Mouse (Mus musculus) brain, embryonic 14.5 days (tissue): ENCODE measurements around the gene Atp1b2. TPM values are rescaled to one million over a fixed set of nuclear protein-coding genes. Genes with fewer than 3 reads are reported as not detected.

Source experiments
- DNase-seq: peaks from one replicate; pipeline ENCODE4 v3.0.0-alpha.2; 2011; ENCODE audit warnings: low read depth
- CTCF ChIP-seq: fragments of 200-500 bp; IDR thresholded peaks from 2 replicates; pipeline ENCODE4 v1.5.1; 2012; ENCODE audit warnings: inconsistent platforms, mild to moderate bottlenecking, moderate library complexity, borderline replicate concordance; ENCODE audit not compliant: insufficient read depth, insufficient read length; ENCODE audit errors: extremely low read depth
- POLR2A ChIP-seq: fragments of 200-500 bp; IDR thresholded peaks from 2 replicates; pipeline ENCODE4 v1.6.1; 2012; ENCODE audit warnings: mild to moderate bottlenecking, inconsistent platforms, borderline replicate concordance; ENCODE audit not compliant: poor library complexity, insufficient read depth, insufficient read length, severe bottlenecking; ENCODE audit errors: extremely low read depth
- polyA plus RNA-seq: library from polyadenylated mRNA; depleted of rRNA; stranded (reverse); fragments of >200 nt; gene quantifications from 2 replicates; pipeline ENCODE4 v1.2.3, GENCODE M21; 2012

Atp1b2 gene
- polyA plus RNA-seq, 1 experiment: 74.7 TPM

- no peak for DNase-seq
- TF ChIP-seq CTCF (no peak), POLR2A (no peak)
Measured at GRCm38 (mm10) chr11:69589207-69589834, 16.4 kb downstream of the Atp1b2 start.

GRCm38 (mm10) chr11:69585718-69586325 lies 19.9 kb downstream of the Atp1b2 start:
- DNase-seq: no peak

GRCm38 (mm10) chr11:69584937-69585336 lies 20.8 kb downstream of the Atp1b2 start:
- no peak for TF ChIP-seq POLR2A
- no peak for TF ChIP-seq CTCF
- DNase-seq: no peak

More at GRCm38 (mm10) chr11:69585718-69586325, 19.9 kb downstream of the Atp1b2 start:
- TF ChIP-seq CTCF (no peak), POLR2A (no peak)

- TF ChIP-seq CTCF: no peak
- DNase-seq: no peak
Measured at GRCm38 (mm10) chr11:69584008-69584407, 21.7 kb downstream of the Atp1b2 start.

GRCm38 (mm10) chr11:69582230-69582805 lies 23.4 kb downstream of the Atp1b2 start:
- no peak for TF ChIP-seq CTCF
- no peak for DNase-seq

- TF ChIP-seq POLR2A (no peak), CTCF (no peak)
- DNase-seq: peak; percentile 42
Measured at GRCm38 (mm10) chr11:69581814-69582213, 23.9 kb downstream of the Atp1b2 start.

GRCm38 (mm10) chr11:69581147-69581688 lies 24.5 kb downstream of the Atp1b2 start:
- no peak for TF ChIP-seq CTCF
- peak; percentile 57; the same call in 1 of the 2 replicates for TF ChIP-seq POLR2A

GRCm38 (mm10) chr11:69580572-69581146 lies 25.1 kb downstream of the Atp1b2 start:
- TF ChIP-seq POLR2A (no peak; the same call in 1 of the 2 replicates), CTCF (no peak)
- no peak for DNase-seq

More at GRCm38 (mm10) chr11:69581147-69581688, 24.5 kb downstream of the Atp1b2 start:
- DNase-seq: peak; percentile 99

- 0 out of 2 replicates have a peak, but pooled peaks have one; percentile 11 for TF ChIP-seq POLR2A
- TF ChIP-seq CTCF: no peak
- DNase-seq: peak; percentile 98
Measured at GRCm38 (mm10) chr11:69580091-69580514, 25.6 kb downstream of the Atp1b2 start, which contains the start of the genes Wrap53 and Trp53. Wrap53 (minus strand) TSS chr11:69580255. Trp53 (plus strand) TSS chr11:69580359.

GRCm38 (mm10) chr11:69579128-69580017 lies 26.4 kb downstream of the Atp1b2 start:
- DNase-seq: peak; percentile 99
- TF ChIP-seq CTCF (peak; percentile 100), POLR2A (peak; percentile 45; the same call in 1 of the 2 replicates)
